Mouse (Mus musculus) spleen, adult 10 weeks (tissue): ENCODE results near the gene Ust. TPM values are rescaled to one million over a fixed set of nuclear protein-coding genes. Genes with fewer than 3 reads are reported as not detected.

Experiments used
- polyA plus RNA-seq: library from polyadenylated mRNA; stranded (reverse); fragments of 350-450 nt; fragmentation: Illumina TruSeq; extraction: RNeasy Lipid Tissue Mini Kit (QIAGEN cat#74804); gene quantifications from one replicate; pipeline ENCODE4 v1.2.3, GENCODE M21; 2015; ENCODE audit warnings: low replicate concordance; ENCODE audit not compliant: insufficient read depth

The Ust gene
- polyA plus RNA-seq, result 5.2 TPM

GRCm38 (mm10) chr10:8518141-8519013 lies at the start of gene Ust:
TSS of gene Ust (minus strand) at chr10:8518825.

